Comparison of ENCODE assay signal across 9 mouse cellular contexts in genomic region chr10:122563973-122564372, GRCm38 (mm10).
A peak's percentile ranks its signal among the peaks of the same experiment; 100 is the strongest.
DNase-seq lines count a peak whose midpoint lies in the region; ATAC-seq and TF ChIP-seq lines count a peak whose summit lies in the region.
"Had no signal": no experiment of that assay in that cellular context is flagged by ENCODE, and none has a peak within 500 bp of the region (broad histone marks: within the 10 kb centered on the region; RNA-seq: fewer than 3 reads in every experiment).

No protein-coding gene starts in this region.

- TF ChIP-seq EP300 in liver, postnatal 0 days (IDR thresholded peaks at IDR 0.05; ENCODE audit: low read depth): no peak

- H3K4me3 ChIP-seq in forebrain, embryonic 13.5 days: no peak overlapping the region
- H3K4me3 ChIP-seq in forebrain, embryonic 16.5 days (replicated peaks; ENCODE audit: low read length): no peak overlapping the region
- no peak overlapping the region for H3K4me3 ChIP-seq in liver, embryonic 11.5 days (ENCODE audit: low read depth, low read length)
- H3K4me3 ChIP-seq in liver, postnatal 0 days (ENCODE audit: low read depth, low read length): no peak overlapping the region
- H3K4me3 ChIP-seq in limb, embryonic 14.5 days (replicated peaks; ENCODE audit: low read length): no peak overlapping the region
- H3K4me3 ChIP-seq in stomach, embryonic 14.5 days (ENCODE audit: low read depth, low read length): no peak overlapping the region

- DNase-seq in liver, embryonic 11.5 days (ENCODE audit: low spot score): peak; percentile 19
- DNase-seq in liver, postnatal 0 days: no peak
- DNase-seq in limb, embryonic 14.5 days (ENCODE audit: low spot score): peak; percentile 30
- DNase-seq in urinary bladder, postnatal 4 days (ENCODE audit: low spot score in 2 of 2): no peak
- no peak for DNase-seq in gastrocnemius, postnatal 25 days

- H3K27ac ChIP-seq in forebrain, embryonic 13.5 days: no peak overlapping the region
- no peak overlapping the region; the same call in 1 of the 2 replicates for H3K27ac ChIP-seq in forebrain, embryonic 16.5 days (ENCODE audit: low read length)
- H3K27ac ChIP-seq in liver, embryonic 11.5 days (ENCODE audit: low read depth, low read length): no peak overlapping the region
- H3K27ac ChIP-seq in liver, postnatal 0 days (ENCODE audit: low read depth): no peak overlapping the region
- no peak overlapping the region for H3K27ac ChIP-seq in limb, embryonic 14.5 days (replicated peaks; ENCODE audit: low read depth, low read length)
- no peak overlapping the region; the same call in 1 of the 2 replicates for H3K27ac ChIP-seq in stomach, embryonic 14.5 days (ENCODE audit: low read length)
- H3K27ac ChIP-seq: liver, embryonic 14.5 days had no signal

- no peaks in the 10 kb centered on the region for H3K9me3 ChIP-seq in forebrain, embryonic 13.5 days (replicated peaks)
- H3K9me3 ChIP-seq in forebrain, embryonic 16.5 days (ENCODE audit: control insufficient read depth, low read length): no peaks in the 10 kb centered on the region
- H3K9me3 ChIP-seq in liver, embryonic 11.5 days (ENCODE audit: control insufficient read depth, low read length): no peaks in the 10 kb centered on the region
- H3K9me3 ChIP-seq in liver, postnatal 0 days (ENCODE audit: low read length): no peaks in the 10 kb centered on the region
- no peaks in the 10 kb centered on the region for H3K9me3 ChIP-seq in limb, embryonic 14.5 days (ENCODE audit: control insufficient read depth, low read length)
- no peaks in the 10 kb centered on the region for H3K9me3 ChIP-seq in stomach, embryonic 14.5 days (ENCODE audit: control insufficient read depth, low read depth, low read length)

- no peak for TF ChIP-seq CTCF in liver, postnatal 0 days (IDR thresholded peaks at IDR 0.05; ENCODE audit: low read depth)

- no peak overlapping the region for H3K9ac ChIP-seq in forebrain, embryonic 13.5 days
- H3K9ac ChIP-seq in forebrain, embryonic 16.5 days (replicated peaks; ENCODE audit: low read depth, low read length): no peak overlapping the region
- H3K9ac ChIP-seq in liver, embryonic 11.5 days (ENCODE audit: low read depth, low read length): no peak overlapping the region
- no peak overlapping the region for H3K9ac ChIP-seq in liver, postnatal 0 days (replicated peaks)
- H3K9ac ChIP-seq in limb, embryonic 14.5 days (ENCODE audit: low read depth, low read length, severe bottlenecking): no peak overlapping the region
- no peak overlapping the region for H3K9ac ChIP-seq in stomach, embryonic 14.5 days (replicated peaks; ENCODE audit: low read depth, low read length)
- H3K9ac ChIP-seq: liver, embryonic 14.5 days had no signal

- WGBS in forebrain, embryonic 13.5 days: 54% methylated on average over 10 of the region's 10 CpGs
- 52% methylated on average over 10 of the region's 10 CpGs for WGBS in forebrain, embryonic 16.5 days
- WGBS in liver, embryonic 11.5 days: 66% methylated on average over 10 of the region's 10 CpGs
- WGBS in liver, postnatal 0 days (ENCODE audit: insufficient replicate concordance): 75% methylated on average over 10 of the region's 10 CpGs
- 29% methylated on average over 10 of the region's 10 CpGs for WGBS in limb, embryonic 14.5 days
- WGBS in stomach, embryonic 14.5 days: 16% methylated on average over 10 of the region's 10 CpGs

- no peaks in the 10 kb centered on the region for H3K4me1 ChIP-seq in forebrain, embryonic 13.5 days
- no peaks in the 10 kb centered on the region for H3K4me1 ChIP-seq in forebrain, embryonic 16.5 days (replicated peaks; ENCODE audit: control insufficient read depth, insufficient read depth, low read length)
- no peaks in the 10 kb centered on the region for H3K4me1 ChIP-seq in liver, embryonic 11.5 days (replicated peaks; ENCODE audit: control insufficient read depth, insufficient read depth, low read length)
- H3K4me1 ChIP-seq in liver, postnatal 0 days (ENCODE audit: insufficient read depth): no peaks in the 10 kb centered on the region
- peaks cover 4% of the 10 kb centered on the region; the same call in 1 of the 2 replicates for H3K4me1 ChIP-seq in limb, embryonic 14.5 days (ENCODE audit: control insufficient read depth, insufficient read depth, low read length)
- H3K4me1 ChIP-seq in stomach, embryonic 14.5 days (ENCODE audit: control insufficient read depth, insufficient read depth, low read length): 0 out of 2 replicates have a peak, but pooled peaks cover 3% of the 10 kb centered on the region

- no peaks in the 10 kb centered on the region for H3K36me3 ChIP-seq in forebrain, embryonic 13.5 days (ENCODE audit: poor library complexity, severe bottlenecking)
- H3K36me3 ChIP-seq in forebrain, embryonic 16.5 days (ENCODE audit: control insufficient read depth, insufficient read depth): no peaks in the 10 kb centered on the region
- no peaks in the 10 kb centered on the region for H3K36me3 ChIP-seq in liver, embryonic 11.5 days (ENCODE audit: control insufficient read depth, insufficient read depth, low read length)
- H3K36me3 ChIP-seq in liver, postnatal 0 days (replicated peaks; ENCODE audit: insufficient read depth, low read length): no peaks in the 10 kb centered on the region
- H3K36me3 ChIP-seq in limb, embryonic 14.5 days (ENCODE audit: control insufficient read depth, insufficient read depth, low read length): no peaks in the 10 kb centered on the region
- no peaks in the 10 kb centered on the region for H3K36me3 ChIP-seq in stomach, embryonic 14.5 days (ENCODE audit: control insufficient read depth, insufficient read depth, low read length)

- no peak overlapping the region for H3K4me2 ChIP-seq in forebrain, embryonic 13.5 days
- H3K4me2 ChIP-seq in forebrain, embryonic 16.5 days (ENCODE audit: low read length): no peak overlapping the region
- no peak overlapping the region for H3K4me2 ChIP-seq in liver, embryonic 11.5 days
- H3K4me2 ChIP-seq in liver, postnatal 0 days (ENCODE audit: low read depth, low read length): no peak overlapping the region
- H3K4me2 ChIP-seq in limb, embryonic 14.5 days (replicated peaks; ENCODE audit: low read depth, low read length, severe bottlenecking): peak overlapping the region; percentile 11; the same call in 1 of the 2 replicates
- peak overlapping the region; percentile 28 for H3K4me2 ChIP-seq in stomach, embryonic 14.5 days (replicated peaks; ENCODE audit: low read depth, low read length)

- no peaks in the 10 kb centered on the region for H3K27me3 ChIP-seq in forebrain, embryonic 13.5 days
- no peaks in the 10 kb centered on the region for H3K27me3 ChIP-seq in forebrain, embryonic 16.5 days (replicated peaks; ENCODE audit: control insufficient read depth, insufficient read depth, low read length)
- H3K27me3 ChIP-seq in liver, embryonic 11.5 days (replicated peaks; ENCODE audit: control insufficient read depth, insufficient read depth, low read length): no peaks in the 10 kb centered on the region
- H3K27me3 ChIP-seq in liver, postnatal 0 days (ENCODE audit: insufficient read depth, low read length): no peaks in the 10 kb centered on the region
- no peaks in the 10 kb centered on the region for H3K27me3 ChIP-seq in limb, embryonic 14.5 days (ENCODE audit: control insufficient read depth, insufficient read depth, low read length)
- no peaks in the 10 kb centered on the region for H3K27me3 ChIP-seq in stomach, embryonic 14.5 days (ENCODE audit: control insufficient read depth, insufficient read depth, low read length)

- peak; percentile 59; the same call in 1 of the 2 replicates for ATAC-seq in forebrain, embryonic 13.5 days
- no peak for ATAC-seq in forebrain, embryonic 16.5 days
- ATAC-seq in liver, embryonic 11.5 days (replicated peaks; ENCODE audit: low FRiP score): no peak
- no peak for ATAC-seq in liver, postnatal 0 days
- peak; percentile 41 for ATAC-seq in limb, embryonic 14.5 days (ENCODE audit: low FRiP score, low read depth)
- no peak for ATAC-seq in stomach, embryonic 14.5 days (ENCODE audit: insufficient number of reproducible peaks, insufficient read depth, low FRiP score, low read depth)

- no peak for TF ChIP-seq POLR2A in limb, embryonic 14.5 days (IDR thresholded peaks at IDR 0.05; ENCODE audit: borderline replicate concordance, extremely low read depth, insufficient read depth, insufficient read length)

Comparison
In these comparisons a context has a peak if more than half of its experiments do, and no peak if none do; other contexts are left out.
1. ATAC-seq: peak in forebrain, embryonic 13.5 days (single experiment) and limb, embryonic 14.5 days (single experiment); none in forebrain, embryonic 16.5 days (single experiment), liver, embryonic 11.5 days (single experiment), liver, postnatal 0 days (single experiment) and stomach, embryonic 14.5 days (single experiment).
2. DNase-seq: peak in liver, embryonic 11.5 days (single experiment) and limb, embryonic 14.5 days (single experiment); none in liver, postnatal 0 days (single experiment), urinary bladder, postnatal 4 days (0 of 2) and gastrocnemius, postnatal 25 days (single experiment).
3. H3K4me2 ChIP-seq: peak in limb, embryonic 14.5 days (single experiment) and stomach, embryonic 14.5 days (single experiment); none in forebrain, embryonic 13.5 days (single experiment), forebrain, embryonic 16.5 days (single experiment), liver, embryonic 11.5 days (single experiment) and liver, postnatal 0 days (single experiment).